Mouse (Mus musculus): ENCODE measurements around the gene Emd. TPM values are rescaled to one million over a fixed set of nuclear protein-coding genes. Genes with fewer than 3 reads are reported as not detected.

Emd gene
- total RNA-seq, 2 experiments from 2014 or later = 18.1 to 20.5 TPM

DNA sequence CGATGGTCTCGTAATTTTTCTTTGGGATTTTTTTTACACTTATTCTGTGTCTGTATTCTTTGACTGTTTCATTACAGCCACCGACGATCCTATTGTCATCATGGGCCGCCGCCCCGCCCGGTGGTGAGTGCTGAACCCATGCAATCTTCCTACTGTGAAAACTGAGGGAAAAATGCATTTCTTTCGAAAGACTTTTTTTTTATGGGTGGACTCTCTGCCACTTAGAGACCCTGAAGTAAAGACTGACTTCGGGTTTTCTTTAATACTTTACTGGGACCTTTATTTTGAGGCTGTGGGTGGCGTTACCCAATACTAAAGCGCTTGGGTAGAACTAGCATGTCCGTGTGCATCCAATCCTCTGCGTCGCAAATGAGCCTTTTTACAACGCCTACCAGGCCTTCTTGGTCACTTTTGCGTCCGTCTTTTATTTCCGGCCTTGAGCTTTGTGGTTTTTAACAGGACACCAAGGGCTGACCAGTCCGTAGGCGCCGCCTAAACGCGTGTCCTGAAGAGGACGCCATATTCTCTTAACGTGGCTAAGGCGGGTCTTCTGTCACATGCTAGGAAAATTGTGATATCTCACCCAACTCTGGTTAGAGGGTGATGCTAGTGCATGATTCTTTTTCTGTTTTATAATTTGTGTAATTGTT, 16.5 kb downstream of the Emd start:
- intact Hi-C loops (cut with DNase I) = no loop called here

DNA sequence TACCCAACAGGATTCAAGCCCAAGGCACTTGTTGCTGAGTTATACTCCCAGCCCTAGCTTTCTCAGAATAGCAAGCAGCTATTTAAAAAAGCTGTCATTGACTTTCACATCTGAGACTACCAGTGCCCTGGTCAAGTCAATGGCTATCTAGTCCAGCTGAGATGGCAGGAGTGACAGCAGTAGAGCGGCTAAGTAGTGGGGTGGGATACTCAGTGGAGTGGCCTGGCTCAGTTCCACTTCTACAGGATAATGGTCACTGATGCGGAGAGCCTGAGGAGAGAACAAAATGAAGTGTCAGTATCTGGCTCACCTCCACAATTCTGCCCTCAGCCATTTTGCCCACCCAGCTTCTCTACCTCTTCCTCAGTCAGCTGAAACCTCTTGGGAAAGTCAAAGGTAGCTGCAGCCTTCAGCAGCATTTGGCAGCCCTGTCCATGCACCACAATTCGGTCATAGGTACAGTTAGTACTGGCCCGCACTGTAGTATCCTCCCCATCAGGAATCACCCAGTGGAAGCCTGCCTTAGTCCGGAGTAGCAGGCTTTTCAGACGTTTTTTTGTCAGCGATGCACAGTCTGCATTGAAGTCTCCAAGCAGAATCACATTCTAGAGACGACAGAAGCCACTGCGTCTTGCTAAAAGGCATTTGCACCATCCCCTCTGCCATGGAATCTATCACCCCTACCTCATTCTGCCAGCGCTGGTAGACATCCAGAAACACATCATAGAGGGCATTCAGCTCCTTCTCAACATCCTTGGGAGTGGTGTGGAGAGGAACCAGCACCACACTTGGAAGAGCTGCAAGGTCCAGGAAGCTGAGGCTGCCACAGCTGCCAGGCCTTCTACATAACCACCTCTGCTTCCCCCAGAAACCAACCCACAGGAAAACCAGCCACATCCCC, 19.2 kb downstream of the Emd start:
- DNase-seq = no peak
- intact Hi-C loops (cut with DNase I) = no loop called here

More for the DNA sequence above, 16.5 kb downstream of the Emd start:
- peak in 1 of 2 experiments; percentile 9 for DNase-seq

DNA sequence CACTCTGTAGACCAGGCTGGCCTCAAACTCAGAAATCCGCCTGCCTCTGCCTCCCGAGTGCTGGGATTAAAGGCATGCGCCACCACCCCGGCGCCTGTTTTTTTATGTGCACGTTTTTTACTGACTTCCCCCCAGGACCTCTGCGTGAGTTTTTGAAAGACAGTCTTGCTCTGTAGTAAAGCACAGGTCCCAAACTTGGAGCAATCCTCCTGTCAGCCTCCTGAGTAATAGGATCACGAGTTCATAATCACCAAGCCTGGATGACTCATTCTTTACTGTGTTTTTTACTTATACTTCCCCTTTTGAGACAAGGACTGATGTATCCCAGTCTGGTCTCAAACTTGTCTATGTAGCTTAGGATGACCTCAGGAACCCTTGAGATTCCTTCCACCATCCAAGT, 23.4 kb downstream of the Emd start:
- intact Hi-C loops (cut with DNase I) = no loop called here
- DNase-seq = no peak

DNA sequence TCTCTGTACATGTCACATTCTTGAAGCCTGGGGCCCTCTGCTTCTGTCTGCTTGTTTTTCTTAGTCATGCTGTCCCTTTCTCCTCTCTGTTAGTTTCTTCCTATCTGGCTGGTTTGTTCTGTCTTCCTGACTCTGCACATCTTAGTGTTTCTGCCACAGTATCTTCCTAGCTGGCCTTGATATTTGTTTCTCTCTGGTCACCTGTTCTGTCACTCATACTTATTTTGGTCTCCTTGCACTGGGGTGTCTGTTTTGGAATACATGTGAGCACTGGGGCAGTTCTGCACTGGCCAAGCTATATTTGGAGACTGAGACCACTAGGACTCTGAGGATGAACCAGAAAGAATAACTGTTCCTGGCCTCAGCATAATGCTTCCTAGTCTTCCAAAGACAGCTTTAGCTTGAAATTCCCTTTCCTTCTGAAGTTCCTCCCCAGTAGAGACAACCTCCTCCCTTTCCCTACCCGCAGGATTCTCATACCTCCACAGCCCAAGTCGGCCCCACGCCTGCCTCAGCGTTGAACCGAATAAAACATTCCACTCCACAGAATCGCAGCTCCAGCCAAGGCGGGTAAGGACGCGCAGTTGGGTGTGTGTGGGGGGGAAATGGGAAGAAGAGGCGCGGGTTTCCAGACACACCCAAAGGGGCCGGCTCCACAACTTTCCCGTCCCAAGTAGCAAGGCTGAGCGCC, 26.7 kb downstream of the Emd start:
- intact Hi-C loops (cut with DNase I) = no loop called here

DNA sequence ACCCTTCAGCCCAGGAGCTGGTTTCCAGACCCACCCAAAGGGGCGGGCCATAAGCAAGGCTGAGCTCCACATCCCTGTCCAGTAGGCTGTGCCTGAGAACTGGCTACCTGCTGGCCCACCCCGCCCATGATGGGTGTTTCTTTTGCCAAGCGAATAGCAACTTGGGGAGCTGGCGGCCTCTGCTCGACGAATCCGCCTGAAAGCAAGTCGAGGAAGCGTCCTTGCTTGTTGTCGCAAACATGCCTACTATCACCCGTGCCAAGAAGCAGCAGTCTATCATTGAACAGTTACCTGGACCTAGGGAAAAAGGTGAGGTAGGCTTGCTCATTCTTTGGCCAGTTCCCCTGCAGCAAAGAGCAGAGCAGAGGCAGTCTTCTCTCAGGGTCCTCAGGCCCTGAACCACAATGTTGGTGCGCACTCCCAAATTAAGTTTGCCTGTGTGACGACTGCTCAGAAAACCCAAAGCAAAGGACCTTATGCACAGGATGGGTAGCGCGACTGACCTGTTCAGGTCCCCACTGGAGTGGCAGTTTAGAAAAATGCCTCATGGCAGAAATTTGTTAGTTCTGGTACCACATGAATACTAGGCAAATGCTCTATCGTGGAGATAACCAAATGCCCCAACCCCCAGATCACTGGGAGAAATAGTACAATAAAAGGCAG, 27.4 kb downstream of the Emd start, which contains the start of the genes Taz and Dnase1l1:
Gene Taz (plus strand): TSS at position 181 of the 663 bp plus-strand sequence.
Gene Dnase1l1 (minus strand): TSS at position 606 of the 663 bp plus-strand sequence.
- intact Hi-C loops (cut with DNase I) = loop anchor here (2.0 kb wide), 1 partner anchor 19 kb away; no protein-coding TSS in a partner anchor
- DNase-seq = peak; percentile 62 to 79

More for the DNA sequence above, 26.7 kb downstream of the Emd start:
- DNase-seq = no peak

DNA sequence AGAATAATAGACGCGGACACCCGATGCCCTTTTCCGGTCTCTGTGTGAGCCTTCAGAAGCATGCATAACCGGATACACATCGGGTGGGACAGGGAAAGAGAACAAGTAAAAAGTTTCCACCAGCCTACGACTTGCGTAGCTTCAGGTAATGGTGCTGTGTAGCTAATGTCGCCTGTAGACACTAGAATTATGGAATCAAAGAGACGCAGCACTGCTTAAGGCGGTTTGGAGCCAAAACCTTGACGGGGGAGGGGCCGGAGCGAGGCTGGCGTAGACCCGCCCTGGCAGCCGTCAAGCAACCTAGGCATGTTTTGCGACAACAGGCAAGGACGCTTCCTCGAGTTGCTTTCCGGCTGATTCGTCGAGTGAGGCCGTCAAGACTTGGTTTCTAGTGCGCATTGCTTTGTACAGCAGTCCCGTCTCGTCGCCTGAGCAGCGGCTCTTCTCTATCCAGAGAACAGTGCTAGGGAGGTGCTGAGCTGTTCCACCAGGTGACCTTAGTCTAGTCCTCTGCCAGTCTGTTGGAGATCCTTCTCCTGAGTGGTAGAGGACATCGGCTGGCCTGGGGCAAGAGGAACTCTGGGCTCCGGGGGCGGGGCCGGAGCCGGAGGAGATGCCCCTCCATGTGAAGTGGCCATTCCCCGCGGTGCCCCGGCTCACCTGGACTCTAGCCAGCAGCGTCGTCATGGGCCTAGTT, 28.1 kb downstream of the Emd start:
- peak; percentile 75 to 76 for DNase-seq
- intact Hi-C loops (cut with DNase I) = loop anchor here (2.0 kb wide), 1 partner anchor 18 kb away; no protein-coding TSS in a partner anchor

DNA sequence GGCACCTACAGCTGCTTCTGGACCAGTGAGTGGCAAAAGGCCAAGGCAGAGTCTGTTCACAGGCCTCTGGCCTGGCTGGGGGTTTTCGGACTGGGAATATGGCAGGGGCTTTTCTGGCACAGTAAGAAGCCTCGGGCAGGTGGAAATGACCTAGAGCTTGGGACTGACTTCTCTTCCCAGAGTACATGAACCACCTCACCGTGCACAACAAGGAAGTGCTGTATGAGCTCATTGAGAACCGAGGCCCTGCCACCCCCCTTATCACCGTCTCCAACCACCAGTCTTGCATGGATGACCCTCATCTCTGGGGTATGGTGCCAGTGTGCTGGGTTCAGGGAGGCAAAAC, 28.6 kb downstream of the Emd start:
- no peak for DNase-seq
- intact Hi-C loops (cut with DNase I) = loop anchor here (2.0 kb wide), 1 partner anchor 18 kb away; no protein-coding TSS in a partner anchor

DNA sequence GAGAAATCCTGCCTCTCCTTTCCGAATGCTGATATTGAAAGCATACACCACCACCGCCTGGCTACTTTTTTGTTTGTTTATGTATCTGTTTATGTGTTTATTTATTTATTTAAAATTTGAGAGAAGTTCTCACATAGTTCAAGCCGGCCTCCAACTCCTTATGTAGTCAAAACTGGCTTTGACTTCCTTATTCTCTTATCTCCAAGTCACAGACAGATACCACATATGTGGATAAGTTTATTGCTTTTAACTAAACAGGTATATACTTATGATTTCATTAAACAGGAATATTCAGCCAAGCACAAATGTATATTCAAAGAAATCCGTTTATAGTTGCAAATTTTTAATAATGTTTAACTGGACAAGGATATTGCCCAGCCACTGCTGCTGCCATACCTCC, 38.9 kb downstream of the Emd start:
- intact Hi-C loops (cut with DNase I) = no loop called here
- DNase-seq = no peak

DNA sequence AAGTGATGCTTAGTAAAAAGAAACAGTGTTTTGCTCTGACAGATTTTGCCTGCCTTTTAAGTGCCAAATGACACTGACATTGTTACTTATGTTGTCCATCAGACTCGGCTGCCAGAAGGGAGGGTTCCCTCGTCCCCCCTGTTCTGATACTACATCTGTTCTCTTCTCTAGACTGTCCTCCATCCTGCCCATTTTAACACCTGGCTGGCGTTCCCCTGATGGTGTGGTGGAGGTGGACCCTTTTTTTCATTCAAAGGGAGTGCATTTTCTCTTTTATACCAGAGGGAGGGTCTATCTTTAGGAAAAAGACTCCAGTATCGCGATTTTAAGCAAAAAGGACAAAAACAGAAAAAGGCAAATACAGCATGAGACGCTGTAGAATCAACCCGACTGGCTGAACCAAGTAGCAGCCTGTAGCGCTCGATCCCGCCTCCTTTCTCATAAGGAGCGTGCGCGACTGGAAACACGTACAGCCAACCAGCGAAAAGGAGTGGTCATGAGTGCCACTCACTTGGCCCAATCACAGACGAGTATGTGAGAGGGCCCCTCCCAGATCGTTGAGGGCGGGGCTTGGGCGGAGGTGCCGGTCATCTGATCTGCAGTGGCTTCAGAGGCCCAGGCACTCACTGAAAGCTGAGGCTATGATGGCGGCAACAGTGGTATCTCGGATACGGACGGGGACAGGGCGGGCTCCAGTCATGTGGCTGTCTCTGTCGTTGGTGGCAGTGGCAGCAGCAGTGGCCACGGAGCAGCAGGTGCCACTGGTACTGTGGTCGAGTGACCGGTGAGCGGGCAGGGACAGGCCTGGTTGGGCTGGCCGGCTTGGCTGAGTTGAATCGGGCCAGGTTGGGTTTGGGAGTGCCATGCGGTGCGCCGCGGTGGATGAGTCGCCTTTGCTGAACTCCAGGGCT, 42.3 kb downstream of the Emd start, which contains the start of gene Atp6ap1:
Gene Atp6ap1 (plus strand): TSS at position 560 of the 911 bp plus-strand sequence.
- intact Hi-C loops (cut with DNase I) = no loop called here
- peak; percentile 90 to 91 for DNase-seq

DNA sequence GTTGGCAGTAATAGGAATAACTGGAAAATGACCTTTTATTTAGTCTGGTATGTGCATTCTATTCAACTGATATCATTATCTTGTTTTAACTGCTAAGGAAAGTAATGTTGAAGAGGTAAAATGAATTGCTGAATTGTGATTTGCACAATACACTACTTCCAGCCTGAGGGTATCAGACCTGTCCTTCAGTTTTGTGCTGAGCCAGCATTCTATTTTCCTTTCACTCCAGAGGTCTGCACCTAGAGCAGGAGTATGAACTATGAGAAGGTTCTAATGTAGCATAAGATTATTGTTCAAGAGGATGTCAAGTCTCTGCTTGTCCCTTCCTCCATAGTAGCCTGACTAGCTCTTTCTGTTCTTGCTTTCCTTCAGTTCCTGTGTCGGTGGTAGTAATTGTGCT, 43.9 kb downstream of the Emd start:
- intact Hi-C loops (cut with DNase I) = no loop called here
- no peak for DNase-seq

DNA sequence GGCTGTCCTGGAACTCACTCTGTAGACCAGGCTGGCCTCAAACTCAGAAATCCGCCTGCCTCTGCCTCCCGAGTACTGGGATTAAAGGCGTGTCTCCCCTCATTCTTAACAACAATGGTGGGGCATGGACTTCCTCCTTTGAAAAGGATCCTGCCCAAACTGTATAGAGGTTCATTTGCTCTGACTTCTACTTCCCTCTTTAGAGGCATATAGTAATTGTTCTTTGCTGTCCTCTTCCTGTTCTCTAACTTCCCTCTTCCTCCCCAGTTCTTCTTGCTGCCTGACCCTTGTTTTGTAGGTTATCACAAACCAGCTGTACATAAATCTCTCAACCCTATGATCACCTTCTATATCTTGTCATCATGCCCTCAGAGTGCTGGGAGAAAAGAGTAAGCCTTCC, 45.2 kb downstream of the Emd start:
- intact Hi-C loops (cut with DNase I) = loop anchor here (2.0 to 5.0 kb wide), 2 partner anchors 17 to 47 kb away; partner anchors contain the start of genes Dnase1l1 and Emd
- DNase-seq = no peak

DNA sequence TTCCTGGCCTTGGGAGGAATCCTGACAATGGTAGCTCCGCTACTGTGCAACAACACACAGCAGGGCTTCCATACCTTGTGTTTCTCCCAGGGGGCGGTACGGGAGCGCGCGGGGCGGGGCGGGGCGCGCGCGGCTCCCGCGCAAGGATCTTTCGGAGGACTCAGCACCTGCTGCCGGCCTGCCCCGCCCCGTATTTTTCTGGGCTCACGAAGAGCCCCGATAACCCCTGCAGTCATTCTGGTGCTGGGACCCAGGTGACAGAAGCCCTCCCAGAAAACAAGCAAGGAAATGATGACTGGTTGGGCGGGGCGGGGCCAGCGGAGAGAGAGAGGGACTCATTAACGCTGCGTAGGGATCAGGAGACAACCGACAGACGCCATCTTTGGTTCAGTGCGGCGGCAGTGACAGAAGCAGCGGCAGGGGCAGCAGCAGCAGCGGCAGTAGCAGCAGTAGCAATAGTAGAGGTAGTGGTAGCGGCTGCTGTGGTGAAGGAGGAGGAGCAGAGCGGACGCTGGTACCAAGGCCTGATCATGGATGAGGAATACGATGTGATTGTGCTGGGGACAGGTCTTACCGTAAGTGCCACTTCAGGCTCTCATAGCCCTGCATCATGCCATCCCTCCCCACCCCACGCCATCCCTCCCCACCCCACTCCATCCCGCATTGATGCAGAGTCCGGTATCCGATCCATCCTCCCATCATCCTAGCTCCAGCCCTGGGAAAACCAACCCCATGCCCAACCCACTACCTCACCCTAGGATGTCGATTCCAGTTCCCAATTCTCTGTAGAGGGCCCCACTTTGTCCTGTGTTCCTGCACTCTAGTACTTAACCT, 50.6 kb downstream of the Emd start, which contains the start of gene Gdi1:
Gene Gdi1 (plus strand): TSS at position 132 of the 834 bp plus-strand sequence.
- DNase-seq = peak; percentile 53 to 73
- intact Hi-C loops (cut with DNase I) = loop anchor here (5.0 kb wide), 2 partner anchors 53 to 67 kb away; partner anchors contain the start of genes Emd, Slc10a3 and Ubl4a

Small RNAs within 50 kb of the gene (microRNA-seq; reads per million reads assigned to microRNA genes)
- gene Mir7091 = 0 to 0.36 reads per million in 2 experiments

Other genes starting within 250 kb of the Emd start
- 10 to 100 TPM; 40.0 to 41.4 TPM for gene Irak1, start 230.8 kb upstream of the Emd start, total RNA-seq (2021)
- not detected for gene Opn1mw, start 127.2 kb upstream of the Emd start, total RNA-seq (2021)
- 10 to 100 TPM; 21.6 to 27.7 TPM for gene Mecp2, start 119.3 kb upstream of the Emd start, total RNA-seq (2021)
- gene Tex28, start 86.8 kb upstream of the Emd start, total RNA-seq (2021) = not detected
- gene Tktl1, start 77.4 kb upstream of the Emd start, total RNA-seq (2021) = not detected
- gene Flna, start 4.9 kb upstream of the Emd start, total RNA-seq (2021) = 10 to 100 TPM; 32.9 to 39.5 TPM
- gene Rpl10, start 16.1 kb downstream of the Emd start, total RNA-seq (2021) = 100 to 1,000 TPM; 133 to 141 TPM
- 10 to 100 TPM; 39.0 to 43.7 TPM for gene Taz, start 27.2 kb downstream of the Emd start, total RNA-seq (2021)
- gene Dnase1l1, start 27.6 kb downstream of the Emd start, total RNA-seq (2021) = 100 to 1,000 TPM; 102 to 107 TPM
- gene Atp6ap1, start 42.4 kb downstream of the Emd start, total RNA-seq (2021) = 10 to 100 TPM; 83.9 to 88.0 TPM
- 10 to 100 TPM; 28.6 to 33.1 TPM for gene Gdi1, start 50.3 kb downstream of the Emd start, total RNA-seq (2021)
- 10 to 100 TPM; 21.7 to 22.1 TPM for gene Fam50a, start 58.3 kb downstream of the Emd start, total RNA-seq (2021)
- under 1 TPM; 0.46 to 0.64 TPM for gene Plxna3, start 74.4 kb downstream of the Emd start, total RNA-seq (2021)
- 10 to 100 TPM; 33.8 to 36.3 TPM for gene Lage3, start 98.9 kb downstream of the Emd start, total RNA-seq (2021)
- 10 to 100 TPM; 49.5 to 51.4 TPM for gene Ubl4a, start 118.5 kb downstream of the Emd start, total RNA-seq (2021)
- 1 to 10 TPM; 2.1 to 2.3 TPM for gene Slc10a3, start 118.7 kb downstream of the Emd start, total RNA-seq (2021)
- 10 to 100 TPM; 12.5 to 12.6 TPM for gene Fam3a, start 138.6 kb downstream of the Emd start, total RNA-seq (2021)
- gene Ikbkg, start 138.6 kb downstream of the Emd start, total RNA-seq (2021) = 10 to 100 TPM; 20.6 to 24.2 TPM
- 1 to 10 TPM; 2.9 to 3.3 TPM for gene G6pdx, start 174.5 kb downstream of the Emd start, total RNA-seq (2021)
- gene Gm6880, start 226.7 kb downstream of the Emd start, total RNA-seq (2021) = not detected

Measured in gastrocnemius, postnatal 36 days (tissue).